Mouse (Mus musculus) hindbrain, embryonic 15.5 days (tissue): ENCODE measurements at regions not wholly inside any gene's neighbourhood (a gene's known extent, or its start where the extent isn't known, plus 50 kb on each side); places are given as distances from the start of the nearest gene placed in this dataset.

Source experiments
- ATAC-seq: fragments of 200-750 bp; cut with Nextera tagmentation; 2 replicates; pipeline ENCODE4 v1.8.0; 2017; ENCODE audit warnings: low read depth, moderate number of reproducible peaks, moderate TSS enrichment; ENCODE audit not compliant: low FRiP score
- H3K27ac ChIP-seq: fragments of 300-500 bp; sonication (generic); replicated peaks from 2 replicates; pipeline ENCODE4 v1.5.1; 2015; ENCODE audit warnings: mild to moderate bottlenecking, inconsistent platforms
- H3K27me3 ChIP-seq: fragments of 300-500 bp; sonication (generic); 2 replicates; pipeline ENCODE4 v1.6.1; 2015; ENCODE audit warnings: control low read depth, inconsistent platforms
- H3K36me3 ChIP-seq: fragments of 300-500 bp; sonication (generic); 2 replicates; pipeline ENCODE4 v1.6.1; 2015; ENCODE audit warnings: control low read depth, inconsistent platforms
- H3K4me1 ChIP-seq: fragments of 300-500 bp; sonication (generic); replicated peaks from 2 replicates; pipeline ENCODE4 v1.6.1; 2015; ENCODE audit warnings: control low read depth, inconsistent platforms
- H3K4me2 ChIP-seq: fragments of 300-500 bp; sonication (generic); 2 replicates; pipeline ENCODE4 v1.6.1; 2015; ENCODE audit warnings: moderate library complexity, mild to moderate bottlenecking, inconsistent platforms
- H3K4me3 ChIP-seq: fragments of 300-500 bp; sonication (generic); 2 replicates; pipeline ENCODE4 v1.5.1; 2015; ENCODE audit warnings: mild to moderate bottlenecking, inconsistent platforms
- H3K9ac ChIP-seq: fragments of 300-500 bp; sonication (generic); 2 replicates; pipeline ENCODE4 v1.6.1; 2015; ENCODE audit warnings: inconsistent platforms
- H3K9me3 ChIP-seq: fragments of 300-500 bp; sonication (generic); 2 replicates; pipeline ENCODE4 v1.6.1; 2016; ENCODE audit warnings: control low read depth, inconsistent platforms
- WGBS: fragments of 180-500 bp; shearing (Covaris S2); methylation state at CpG from one replicate; pipeline ENCODE4 v1.1.7; 2015; 5-methylcytosine and 5-hydroxymethylcytosine counted together

DNA sequence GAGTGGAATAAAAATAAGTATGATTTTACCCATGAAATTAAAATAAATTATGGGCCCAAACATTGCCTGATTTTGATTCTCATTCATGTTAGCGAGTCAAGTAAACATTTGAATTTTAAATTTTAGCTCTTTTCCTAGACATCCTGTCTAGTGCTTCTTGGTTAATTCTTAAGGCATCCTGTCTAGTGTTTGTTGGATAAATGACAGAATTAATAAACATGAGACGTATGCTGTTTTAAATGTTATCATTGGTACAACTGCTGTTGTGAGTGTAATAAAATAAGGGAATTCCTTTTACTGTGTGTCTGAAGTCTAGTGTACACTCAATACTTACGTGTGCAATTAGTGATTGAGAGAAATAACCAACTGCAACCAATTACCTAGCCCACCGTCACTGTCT lies 149.0 kb upstream of the Trpm3 start:
- 89% methylated on average over 4 of the region's 4 CpGs for WGBS
- Histone ChIP-seq H3K27me3 (no peaks in the 10 kb centered on the region), H3K27ac (no peak overlapping the region), H3K4me2 (no peak overlapping the region), H3K36me3 (no peaks in the 10 kb centered on the region), H3K9ac (no peak overlapping the region), H3K9me3 (no peaks in the 10 kb centered on the region), H3K4me3 (no peak overlapping the region), H3K4me1 (no peaks in the 10 kb centered on the region)
- no peak for ATAC-seq

GRCm38 (mm10) chr19:21990970-21991369 lies 147.9 kb upstream of the Trpm3 start:
- Histone ChIP-seq H3K36me3 (no peaks in the 10 kb centered on the region), H3K4me1 (no peaks in the 10 kb centered on the region), H3K9me3 (no peaks in the 10 kb centered on the region), H3K9ac (no peak overlapping the region), H3K27ac (no peak overlapping the region), H3K4me2 (no peak overlapping the region), H3K4me3 (no peak overlapping the region), H3K27me3 (no peaks in the 10 kb centered on the region)
- WGBS, result 89% methylated on average over 4 of the region's 4 CpGs
- ATAC-seq, result no peak

DNA sequence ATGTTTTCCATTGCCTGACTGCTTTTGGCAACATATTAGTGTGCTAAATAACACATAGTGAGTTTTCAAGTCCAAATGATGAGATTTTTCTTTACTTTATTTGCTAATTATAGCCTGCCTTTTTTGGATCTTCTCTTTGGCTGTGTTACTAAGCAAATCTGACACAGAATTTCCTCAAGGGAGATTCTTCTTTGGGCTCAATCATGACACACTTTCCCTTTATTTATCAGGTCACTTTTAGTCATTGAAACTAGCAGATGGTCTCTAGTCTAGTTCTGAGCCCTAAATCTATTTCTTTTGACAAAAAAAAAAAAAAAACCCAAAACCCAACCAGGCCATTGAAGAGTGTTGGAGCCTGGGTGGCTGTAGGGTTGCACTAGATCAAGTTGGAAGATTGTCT lies 147.4 kb upstream of the Trpm3 start:
- no peaks in the 10 kb centered on the region for H3K36me3 ChIP-seq
- ATAC-seq, result no peak

DNA sequence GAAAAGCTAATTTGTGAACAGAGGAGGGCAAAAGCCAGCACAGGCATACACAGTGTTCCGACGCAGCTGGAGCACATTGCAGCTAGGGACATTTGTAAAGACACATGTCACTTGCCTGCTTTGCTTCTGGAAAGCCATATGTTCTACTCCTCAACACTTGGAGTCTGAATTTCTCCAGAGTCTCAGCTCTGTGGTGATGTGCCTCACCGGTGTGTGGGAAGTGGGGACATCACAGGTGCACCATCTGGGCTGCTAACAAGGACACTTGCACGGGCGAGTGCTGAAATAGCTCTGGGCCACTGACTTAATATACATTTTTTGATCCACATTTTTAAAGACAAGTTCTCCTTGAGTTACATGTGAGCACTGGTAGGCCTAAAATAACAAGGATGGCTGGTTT lies 139.2 kb upstream of the Trpm3 start:
- H3K27me3 ChIP-seq, result no peaks in the 10 kb centered on the region
- H3K27ac ChIP-seq, result no peak overlapping the region
- no peak overlapping the region for H3K9ac ChIP-seq
- no peak for ATAC-seq
- no peak overlapping the region for H3K4me2 ChIP-seq
- no peak overlapping the region for H3K4me3 ChIP-seq
- H3K4me1 ChIP-seq, result no peaks in the 10 kb centered on the region
- H3K9me3 ChIP-seq, result no peaks in the 10 kb centered on the region
- 80% methylated on average over 5 of the region's 5 CpGs for WGBS
- H3K36me3 ChIP-seq, result no peaks in the 10 kb centered on the region

More for the DNA sequence above, 147.4 kb upstream of the Trpm3 start:
- Histone ChIP-seq H3K27me3 (no peaks in the 10 kb centered on the region), H3K27ac (no peak overlapping the region), H3K4me2 (no peak overlapping the region), H3K4me1 (no peaks in the 10 kb centered on the region), H3K4me3 (no peak overlapping the region), H3K9me3 (no peaks in the 10 kb centered on the region), H3K9ac (no peak overlapping the region)

- Histone ChIP-seq H3K27ac (no peak overlapping the region), H3K9me3 (no peaks in the 10 kb centered on the region)
These were observed 130.6 kb upstream of the Trpm3 start for GRCm38 (mm10) chr19:22008053-22008935.

GRCm38 (mm10) chr19:22010239-22010638 lies 128.6 kb upstream of the Trpm3 start:
- no peak overlapping the region for H3K27ac ChIP-seq
- H3K9me3 ChIP-seq, result no peaks in the 10 kb centered on the region
- no peak overlapping the region for H3K9ac ChIP-seq
- no peak overlapping the region for H3K4me3 ChIP-seq
- H3K4me2 ChIP-seq, result no peak overlapping the region
- H3K27me3 ChIP-seq, result no peaks in the 10 kb centered on the region
- WGBS, result 59% methylated on average over 5 of the region's 5 CpGs
- no peaks in the 10 kb centered on the region for H3K36me3 ChIP-seq
- no peaks in the 10 kb centered on the region for H3K4me1 ChIP-seq
- no peak for ATAC-seq

More at GRCm38 (mm10) chr19:22008053-22008935, 130.6 kb upstream of the Trpm3 start:
- ATAC-seq, result no peak
- no peak overlapping the region for H3K9ac ChIP-seq
- no peak overlapping the region for H3K4me3 ChIP-seq
- no peaks in the 10 kb centered on the region for H3K27me3 ChIP-seq
- no peaks in the 10 kb centered on the region for H3K4me1 ChIP-seq
- no peak overlapping the region for H3K4me2 ChIP-seq
- H3K36me3 ChIP-seq, result no peaks in the 10 kb centered on the region
- WGBS, result 62% methylated on average over 13 of the region's 13 CpGs

- H3K4me2 ChIP-seq, result no peak overlapping the region
- no peak overlapping the region for H3K27ac ChIP-seq
- no peaks in the 10 kb centered on the region for H3K4me1 ChIP-seq
- H3K9me3 ChIP-seq, result no peaks in the 10 kb centered on the region
- no peaks in the 10 kb centered on the region for H3K27me3 ChIP-seq
- H3K9ac ChIP-seq, result no peak overlapping the region
- 85% methylated on average over 3 of the region's 3 CpGs for WGBS
- no peak for ATAC-seq
- H3K36me3 ChIP-seq, result no peaks in the 10 kb centered on the region
- H3K4me3 ChIP-seq, result no peak overlapping the region
These were observed 122.8 kb upstream of the Trpm3 start for GRCm38 (mm10) chr19:22015854-22016610.

- ATAC-seq, result no peak
- Histone ChIP-seq H3K27me3 (no peaks in the 10 kb centered on the region), H3K9me3 (no peaks in the 10 kb centered on the region), H3K4me3 (no peak overlapping the region), H3K36me3 (no peaks in the 10 kb centered on the region), H3K9ac (no peak overlapping the region), H3K4me2 (no peak overlapping the region), H3K27ac (no peak overlapping the region), H3K4me1 (no peaks in the 10 kb centered on the region)
- 72% methylated on average over 2 of the region's 2 CpGs for WGBS
These were observed 121.4 kb upstream of the Trpm3 start for GRCm38 (mm10) chr19:22017425-22017824.

GRCm38 (mm10) chr19:22027577-22027976 lies 111.3 kb upstream of the Trpm3 start:
- Histone ChIP-seq H3K4me3 (no peak overlapping the region), H3K4me2 (no peak overlapping the region), H3K4me1 (no peaks in the 10 kb centered on the region), H3K9ac (no peak overlapping the region), H3K27me3 (no peaks in the 10 kb centered on the region), H3K36me3 (no peaks in the 10 kb centered on the region), H3K9me3 (no peaks in the 10 kb centered on the region), H3K27ac (no peak overlapping the region)
- no peak for ATAC-seq

DNA sequence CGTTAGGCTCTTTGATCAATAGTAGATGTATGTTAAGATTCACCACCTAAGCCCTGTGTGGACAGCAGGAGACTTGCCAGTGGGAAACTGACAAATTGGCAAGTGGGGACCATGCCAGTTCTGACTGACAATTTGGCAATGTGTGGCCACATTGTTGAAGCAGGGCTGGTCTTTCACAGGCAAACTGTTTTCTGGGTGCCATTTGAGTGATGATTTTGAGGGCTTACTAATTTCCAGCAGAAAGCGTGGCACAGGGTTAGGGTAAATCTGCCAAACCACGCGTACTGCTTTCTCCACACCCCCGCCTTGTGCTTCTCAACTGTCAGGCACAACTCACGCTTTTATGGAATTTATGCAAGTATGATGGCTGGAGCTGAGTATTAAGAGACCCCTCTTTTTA lies 91.2 kb upstream of the Trpm3 start:
- WGBS, result 74% methylated on average over 6 of the region's 6 CpGs

GRCm38 (mm10) chr19:22066302-22066701 lies 72.5 kb upstream of the Trpm3 start:
- Histone ChIP-seq H3K4me3 (no peak overlapping the region), H3K4me1 (no peaks in the 10 kb centered on the region), H3K9ac (no peak overlapping the region), H3K27ac (no peak overlapping the region), H3K27me3 (no peaks in the 10 kb centered on the region), H3K9me3 (no peaks in the 10 kb centered on the region), H3K4me2 (no peak overlapping the region), H3K36me3 (no peaks in the 10 kb centered on the region)
- 74% methylated on average over 8 of the region's 8 CpGs for WGBS
- ATAC-seq, result no peak

More for the DNA sequence above, 91.2 kb upstream of the Trpm3 start:
- Histone ChIP-seq H3K36me3 (no peaks in the 10 kb centered on the region), H3K9me3 (no peaks in the 10 kb centered on the region), H3K27me3 (no peaks in the 10 kb centered on the region), H3K4me1 (no peaks in the 10 kb centered on the region), H3K4me2 (no peak overlapping the region), H3K4me3 (no peak overlapping the region), H3K27ac (no peak overlapping the region), H3K9ac (no peak overlapping the region)
- no peak for ATAC-seq

DNA sequence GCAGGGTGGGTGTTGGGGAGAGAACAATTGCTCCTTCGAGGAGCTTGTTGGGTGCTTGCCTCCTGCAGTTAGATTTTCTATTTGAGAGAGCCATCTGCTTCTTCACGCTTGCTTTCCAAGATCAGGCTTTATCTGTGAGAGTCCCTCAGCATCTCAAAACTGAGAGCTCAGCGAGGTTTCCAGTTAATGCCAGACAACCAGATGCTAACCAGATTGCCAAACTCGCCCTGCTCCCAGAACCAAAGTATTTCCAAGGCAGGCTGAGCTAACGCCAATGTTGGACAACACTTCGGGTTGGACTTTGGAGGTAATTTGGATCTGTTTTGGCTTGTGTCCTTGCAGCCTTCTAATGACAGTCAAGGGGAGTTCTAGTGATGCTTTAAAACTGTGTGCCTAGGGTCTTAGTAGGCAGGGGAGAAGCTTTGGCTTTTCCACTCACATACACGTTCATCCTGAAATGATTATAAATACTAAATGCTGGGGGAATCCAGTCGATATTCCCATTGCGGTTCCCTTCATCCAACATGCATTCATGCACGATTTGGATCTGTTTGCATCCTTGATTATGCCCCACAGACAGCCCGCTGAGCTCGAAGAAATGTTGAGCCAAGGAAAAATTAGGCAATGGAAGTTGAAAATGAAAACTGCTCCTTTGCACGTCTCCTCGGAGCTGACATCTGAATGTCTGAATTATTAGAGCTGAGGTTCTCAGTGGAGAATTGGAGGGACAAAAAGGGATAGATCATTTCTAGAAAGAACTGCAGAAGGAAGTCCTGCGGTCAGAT lies 68.4 kb upstream of the Trpm3 start:
- H3K4me1 ChIP-seq, result no peaks in the 10 kb centered on the region
- H3K9me3 ChIP-seq, result no peaks in the 10 kb centered on the region
- H3K36me3 ChIP-seq, result no peaks in the 10 kb centered on the region
- WGBS, result 71% methylated on average over 15 of the region's 15 CpGs
- no peak overlapping the region for H3K4me3 ChIP-seq
- H3K27ac ChIP-seq, result no peak overlapping the region
- H3K27me3 ChIP-seq, result no peaks in the 10 kb centered on the region
- no peak for ATAC-seq
- no peak overlapping the region for H3K9ac ChIP-seq
- H3K4me2 ChIP-seq, result no peak overlapping the region
